32 mouse cellular contexts compared by ENCODE assay signal in genomic region chr11:111890026-111890425, GRCm38 (mm10).
DNase-seq lines count a peak whose midpoint lies in the region; ATAC-seq and TF ChIP-seq lines count a peak whose summit lies in the region.
"Had no signal": no experiment of that assay in that cellular context is flagged by ENCODE, and none has a peak within 500 bp of the region (broad histone marks: within the 10 kb centered on the region; RNA-seq: fewer than 3 reads in every experiment).

No protein-coding gene starts in this region.

- no peak overlapping the region for H3K27ac ChIP-seq in hindbrain, postnatal 0 days
- H3K27ac ChIP-seq in hindbrain, embryonic 16.5 days (ENCODE audit: low read depth, low read length) = no peak overlapping the region
- no peak overlapping the region for H3K27ac ChIP-seq in thymus, adult 2 months (ENCODE audit: control insufficient read depth, insufficient read depth, low read length)
- H3K27ac ChIP-seq: embryonic facial prominence, embryonic 10.5 days; embryonic facial prominence, embryonic 15.5 days; gastrocnemius, adult 2 months; heart, embryonic 13.5 days; liver, embryonic 14.5 days; macrophage; neural tube, embryonic 13.5 days; stomach, postnatal 0 days had no signal

- TF ChIP-seq POLR2A in thymus, adult 2 months (IDR thresholded peaks at IDR 0.05; ENCODE audit: control insufficient read depth, extremely low read depth, insufficient read depth, low read length, poor library complexity) = no peak

- no peak overlapping the region for H3K9ac ChIP-seq in hindbrain, postnatal 0 days (replicated peaks; ENCODE audit: low read length)
- H3K9ac ChIP-seq in hindbrain, embryonic 16.5 days (ENCODE audit: low read depth, low read length) = no peak overlapping the region
- H3K9ac ChIP-seq: embryonic facial prominence, embryonic 15.5 days; heart, embryonic 13.5 days; liver, embryonic 14.5 days; neural tube, embryonic 13.5 days had no signal

- H3K9me3 ChIP-seq in hindbrain, postnatal 0 days (ENCODE audit: low read length) = no peaks in the 10 kb centered on the region
- no peaks in the 10 kb centered on the region for H3K9me3 ChIP-seq in hindbrain, embryonic 16.5 days (ENCODE audit: control insufficient read depth, low read length)
- H3K9me3 ChIP-seq: embryonic facial prominence, embryonic 10.5 days; embryonic facial prominence, embryonic 15.5 days; heart, embryonic 13.5 days; neural tube, embryonic 13.5 days had no signal

- H3K4me1 ChIP-seq in hindbrain, postnatal 0 days (ENCODE audit: insufficient read depth, low read length) = 0 out of 2 replicates have a peak, but pooled peaks cover 3% of the 10 kb centered on the region
- H3K4me1 ChIP-seq in hindbrain, embryonic 16.5 days (ENCODE audit: control insufficient read depth, insufficient read depth, low read depth, low read length) = peaks cover 3% of the 10 kb centered on the region; the same call in 1 of the 2 replicates
- H3K4me1 ChIP-seq in thymus, adult 2 months (replicated peaks; ENCODE audit: control insufficient read depth, insufficient read depth, low read length) = no peaks in the 10 kb centered on the region

- no peak for TF ChIP-seq CTCF in hindbrain, postnatal 0 days (IDR thresholded peaks at IDR 0.05; ENCODE audit: low read depth)
- TF ChIP-seq CTCF in thymus, adult 2 months (IDR thresholded peaks at IDR 0.05; ENCODE audit: borderline replicate concordance, control insufficient read depth, extremely low read depth, insufficient read depth, low read length, poor library complexity) = no peak

- H3K27me3 ChIP-seq in hindbrain, postnatal 0 days (ENCODE audit: insufficient read depth, low read length) = no peaks in the 10 kb centered on the region
- no peaks in the 10 kb centered on the region for H3K27me3 ChIP-seq in hindbrain, embryonic 16.5 days (replicated peaks; ENCODE audit: control insufficient read depth, insufficient read depth, low read length)
- H3K27me3 ChIP-seq in thymus, adult 2 months (ENCODE audit: control insufficient read depth, insufficient read depth, low read length) = no peaks in the 10 kb centered on the region
- H3K27me3 ChIP-seq: embryonic facial prominence, embryonic 15.5 days; heart, embryonic 13.5 days; neural tube, embryonic 13.5 days had no signal

- no peak overlapping the region for H3K4me3 ChIP-seq in hindbrain, postnatal 0 days (ENCODE audit: low read length)
- no peak overlapping the region for H3K4me3 ChIP-seq in hindbrain, embryonic 16.5 days (ENCODE audit: low read length)
- H3K4me3 ChIP-seq in thymus, adult 2 months (ENCODE audit: control insufficient read depth, insufficient read depth, low read length) = no peak overlapping the region
- H3K4me3 ChIP-seq: embryonic facial prominence, embryonic 10.5 days; embryonic facial prominence, embryonic 15.5 days; gastrocnemius, adult 2 months; heart, embryonic 13.5 days; myocyte; neural tube, embryonic 13.5 days had no signal

- H3K4me2 ChIP-seq in hindbrain, postnatal 0 days (ENCODE audit: low read depth, low read length) = no peak overlapping the region
- H3K4me2 ChIP-seq in hindbrain, embryonic 16.5 days (ENCODE audit: low read length) = no peak overlapping the region
- H3K4me2 ChIP-seq: embryonic facial prominence, embryonic 15.5 days; heart, embryonic 13.5 days; neural tube, embryonic 13.5 days had no signal

- H3K36me3 ChIP-seq in hindbrain, postnatal 0 days (ENCODE audit: insufficient read depth, low read length) = no peaks in the 10 kb centered on the region
- H3K36me3 ChIP-seq in hindbrain, embryonic 16.5 days (ENCODE audit: control insufficient read depth, insufficient read depth, low read length) = no peaks in the 10 kb centered on the region
- H3K36me3 ChIP-seq in thymus, adult 2 months (ENCODE audit: control insufficient read depth, insufficient read depth, low read length) = no peaks in the 10 kb centered on the region
- H3K36me3 ChIP-seq: embryonic facial prominence, embryonic 10.5 days; embryonic facial prominence, embryonic 15.5 days; heart, embryonic 13.5 days; neural tube, embryonic 13.5 days had no signal

- ATAC-seq in hindbrain, postnatal 0 days = peak; percentile 32; the same call in 1 of the 2 replicates
- ATAC-seq in hindbrain, embryonic 16.5 days = no peak; the same call in 1 of the 2 replicates
- ATAC-seq: activated CD4-positive, CD25-positive, alpha-beta regulatory T cell, adult 4 months; midbrain, embryonic 16.5 days had no signal

- DNase-seq in hindbrain, postnatal 0 days (ENCODE audit: low spot score) = peak; percentile 14
- DNase-seq in NIH3T3 (ENCODE audit: low read depth) = peak; percentile 7
- peak; percentile 6 for DNase-seq in brain, adult 2 months (ENCODE audit: low read depth, low spot score)
- DNase-seq in retina, embryonic 14.5 days (ENCODE audit: low spot score) = peak; percentile 29
- DNase-seq in thymus, adult 2 months = no peak
- DNase-seq: adrenal gland, adult 2 months; adrenal gland, postnatal 36 days; B cell, adult 2 months; cerebellum, adult 8-10 months; cerebellum, postnatal 25 days; gastrocnemius, adult 2 months; heart, postnatal 10 days; kidney, adult 11 months; kidney, postnatal 14 days; liver; lung, adult 2 months; lung, postnatal 10 days; right cerebral cortex, adult 18-20 months; right cerebral cortex, postnatal 4 days; thymus, adult 18-20 months; thymus, postnatal 36 days had no signal

- 46% methylated on average over 3 of the region's 3 CpGs for WGBS in hindbrain, postnatal 0 days
- WGBS in hindbrain, embryonic 16.5 days = 59% methylated on average over 3 of the region's 3 CpGs
- WGBS in thymus, adult 2 months = 88% methylated on average over 3 of the region's 3 CpGs
